Mouse (Mus musculus): Measurements from ENCODE around the gene Gnb1. TPM values are rescaled to one million over a fixed set of nuclear protein-coding genes. Genes with fewer than 3 reads are reported as not detected.

The Gnb1 gene
- polyA plus RNA-seq, 1 experiment from 2014 or later = 445 TPM

GRCm38 (mm10) chr4:155489101-155489970, 1.8 kb upstream of the Gnb1 start:
- peaks cover 40% of the 10 kb centered on the region for H3K4me1 ChIP-seq (ENCODE audit: insufficient read depth, low read depth, low read length)
- H3K36me3 ChIP-seq (ENCODE audit: insufficient read depth, low read length) = no peaks in the 10 kb centered on the region
- H3K4me2 ChIP-seq (replicated peaks; ENCODE audit: low read depth, low read length) = no peak overlapping the region
- no peak for TF ChIP-seq EP300 (IDR thresholded peaks at IDR 0.05)
- 60% methylated on average over 9 of the region's 9 CpGs for WGBS
- H3K27ac ChIP-seq (ENCODE audit: low read length) = peak overlapping the region; percentile 94
- H3K4me3 ChIP-seq (ENCODE audit: low read depth, low read length) = no peak overlapping the region
- H3K9ac ChIP-seq (replicated peaks; ENCODE audit: low read depth) = no peak overlapping the region
- no peaks in the 10 kb centered on the region for H3K9me3 ChIP-seq (ENCODE audit: low read length)
- ATAC-seq = no peak
- H3K27me3 ChIP-seq (replicated peaks; ENCODE audit: insufficient read depth, low read length) = no peaks in the 10 kb centered on the region
- no peak for DNase-seq (ENCODE audit: low spot score)

GRCm38 (mm10) chr4:155490456-155490855, 705 bp upstream of the Gnb1 start:
- peak overlapping the region; percentile 99 for H3K4me3 ChIP-seq (ENCODE audit: low read depth, low read length)
- H3K9me3 ChIP-seq (ENCODE audit: low read length) = no peaks in the 10 kb centered on the region
- TF ChIP-seq CTCF (IDR thresholded peaks at IDR 0.05) = no peak
- no peak for TF ChIP-seq EP300 (IDR thresholded peaks at IDR 0.05)
- no peaks in the 10 kb centered on the region for H3K36me3 ChIP-seq (ENCODE audit: insufficient read depth, low read length)
- peak overlapping the region; percentile 80 for H3K4me2 ChIP-seq (replicated peaks; ENCODE audit: low read depth, low read length)
- H3K4me1 ChIP-seq (ENCODE audit: insufficient read depth, low read depth, low read length) = peaks cover 40% of the 10 kb centered on the region
- peak overlapping the region; percentile 94 for H3K27ac ChIP-seq (ENCODE audit: low read length)
- no peak for ATAC-seq
- 11% methylated on average over 5 of the region's 5 CpGs for WGBS
- peak; percentile 54 for DNase-seq (ENCODE audit: low spot score)
- H3K27me3 ChIP-seq (replicated peaks; ENCODE audit: insufficient read depth, low read length) = no peaks in the 10 kb centered on the region
- H3K9ac ChIP-seq (replicated peaks; ENCODE audit: low read depth) = peak overlapping the region; percentile 99

- Histone ChIP-seq H3K4me1 (ENCODE audit: insufficient read depth, low read depth, low read length) (peaks cover 40% of the 10 kb centered on the region), H3K27me3 (replicated peaks; ENCODE audit: insufficient read depth, low read length) (no peaks in the 10 kb centered on the region), H3K9ac (replicated peaks; ENCODE audit: low read depth) (peak overlapping the region; percentile 99), H3K9me3 (ENCODE audit: low read length) (no peaks in the 10 kb centered on the region), H3K27ac (ENCODE audit: low read length) (peak overlapping the region; percentile 94), H3K36me3 (ENCODE audit: insufficient read depth, low read length) (no peaks in the 10 kb centered on the region), H3K4me3 (ENCODE audit: low read depth, low read length) (peak overlapping the region; percentile 99), H3K4me2 (replicated peaks; ENCODE audit: low read depth, low read length) (peak overlapping the region; percentile 80)
- DNase-seq (ENCODE audit: low spot score) = peak; percentile 21
- TF ChIP-seq EP300 (IDR thresholded peaks at IDR 0.05) = no peak
- TF ChIP-seq CTCF (IDR thresholded peaks at IDR 0.05) = no peak
- 1% methylated on average over 38 of the region's 54 CpGs for WGBS
- ATAC-seq = peak; percentile 25
These were observed 469 bp downstream of the Gnb1 start for GRCm38 (mm10) chr4:155491529-155492130.

GRCm38 (mm10) chr4:155492131-155492633, 1.0 kb downstream of the Gnb1 start:
- Histone ChIP-seq H3K4me1 (ENCODE audit: insufficient read depth, low read depth, low read length) (peaks cover 37% of the 10 kb centered on the region), H3K4me3 (ENCODE audit: low read depth, low read length) (peak overlapping the region; percentile 99), H3K4me2 (replicated peaks; ENCODE audit: low read depth, low read length) (peak overlapping the region; percentile 80), H3K27me3 (replicated peaks; ENCODE audit: insufficient read depth, low read length) (no peaks in the 10 kb centered on the region), H3K9ac (replicated peaks; ENCODE audit: low read depth) (peak overlapping the region; percentile 99), H3K9me3 (ENCODE audit: low read length) (no peaks in the 10 kb centered on the region), H3K36me3 (ENCODE audit: insufficient read depth, low read length) (no peaks in the 10 kb centered on the region), H3K27ac (ENCODE audit: low read length) (peak overlapping the region; percentile 94)
- ATAC-seq (no peak), DNase-seq (ENCODE audit: low spot score) (peak; percentile 76)
- no peak for TF ChIP-seq CTCF (IDR thresholded peaks at IDR 0.05)
- TF ChIP-seq EP300 (IDR thresholded peaks at IDR 0.05) = no peak
- under 1% methylated on average over 48 of the region's 51 CpGs for WGBS

- ATAC-seq (no peak), DNase-seq (ENCODE audit: low spot score) (no peak)
- TF ChIP-seq EP300 (IDR thresholded peaks at IDR 0.05) (no peak), CTCF (IDR thresholded peaks at IDR 0.05) (no peak)
- H3K9ac ChIP-seq (replicated peaks; ENCODE audit: low read depth) = no peak overlapping the region
- H3K27ac ChIP-seq (ENCODE audit: low read length) = no peak overlapping the region
- H3K36me3 ChIP-seq (ENCODE audit: insufficient read depth, low read length) = no peaks in the 10 kb centered on the region
- WGBS = 52% methylated on average over 4 of the region's 4 CpGs
- no peak overlapping the region for H3K4me3 ChIP-seq (ENCODE audit: low read depth, low read length)
- peaks cover 17% of the 10 kb centered on the region for H3K4me1 ChIP-seq (ENCODE audit: insufficient read depth, low read depth, low read length)
- no peaks in the 10 kb centered on the region for H3K9me3 ChIP-seq (ENCODE audit: low read length)
- no peaks in the 10 kb centered on the region for H3K27me3 ChIP-seq (replicated peaks; ENCODE audit: insufficient read depth, low read length)
- H3K4me2 ChIP-seq (replicated peaks; ENCODE audit: low read depth, low read length) = no peak overlapping the region
These were observed 3.7 kb downstream of the Gnb1 start for GRCm38 (mm10) chr4:155494891-155495290.

GRCm38 (mm10) chr4:155497963-155498362, 6.8 kb downstream of the Gnb1 start:
- H3K36me3 ChIP-seq (ENCODE audit: insufficient read depth, low read length) = no peaks in the 10 kb centered on the region
- DNase-seq (ENCODE audit: low spot score) (no peak), ATAC-seq (no peak)
- no peak for TF ChIP-seq EP300 (IDR thresholded peaks at IDR 0.05)
- no peaks in the 10 kb centered on the region for H3K9me3 ChIP-seq (ENCODE audit: low read length)
- WGBS = 70% methylated on average over 3 of the region's 3 CpGs
- H3K4me2 ChIP-seq (replicated peaks; ENCODE audit: low read depth, low read length) = no peak overlapping the region
- no peak overlapping the region for H3K4me3 ChIP-seq (ENCODE audit: low read depth, low read length)
- H3K4me1 ChIP-seq (ENCODE audit: insufficient read depth, low read depth, low read length) = peaks cover 6% of the 10 kb centered on the region; the same call in 1 of the 2 replicates
- no peaks in the 10 kb centered on the region for H3K27me3 ChIP-seq (replicated peaks; ENCODE audit: insufficient read depth, low read length)
- no peak overlapping the region for H3K9ac ChIP-seq (replicated peaks; ENCODE audit: low read depth)
- no peak overlapping the region for H3K27ac ChIP-seq (ENCODE audit: low read length)

All from lung, postnatal 0 days (tissue).